Mouse (Mus musculus) heart, embryonic 13.5 days (tissue): ENCODE measurements around the gene D16Ertd472e. TPM values are rescaled to one million over a fixed set of nuclear protein-coding genes. Genes with fewer than 3 reads are reported as not detected.

Experiments used
- polyA plus RNA-seq: library from polyadenylated mRNA; unstranded; fragments of >200 nt; fragmentation: Nextera tagmentation; extraction: Ambion mirVana; gene quantifications from 2 replicates; pipeline ENCODE4 v1.2.1, GENCODE M21; 2015

The D16Ertd472e gene
- polyA plus RNA-seq, 1 experiment from 2014 or later: 7.5 TPM

Other genes with a start within 250 kb of the D16Ertd472e start
- gene Btg3, start 199.5 kb downstream of the D16Ertd472e start, polyA plus RNA-seq: 64.5 and 76.0 TPM in 2 replicates